Mouse (Mus musculus) gastrocnemius, postnatal 10 days (tissue): ENCODE data around the gene Ankef1. TPM values are rescaled to one million over a fixed set of nuclear protein-coding genes. Genes with fewer than 3 reads are reported as not detected.
A peak's percentile ranks its signal among the peaks of the same experiment; 100 is the strongest.

Experiments
- DNase-seq: peaks from one replicate; pipeline ENCODE4 v3.0.0; 2021; ENCODE audit warnings: mixed read lengths
- long read RNA-seq, 2 experiments: library from polyadenylated mRNA; stranded (forward); transcript quantifications; one replicate each; pipeline ENCODE4 v2.0.0; 2021
- total RNA-seq, 2 experiments: library from RNA; stranded (reverse); gene quantifications; 2 replicates each; pipeline ENCODE4 v1.2.3; 2021

The Ankef1 gene
- total RNA-seq = 1 to 10 TPM in 1 of 2 experiments, under 1 TPM in 1; 0.56 to 1.1 TPM
- long read RNA-seq, experiment 1 = 0 reads
- long read RNA-seq, experiment 2, partial matches to known transcripts = 0 of 3 reads
- long read RNA-seq, experiment 2, other reads (novel, unspliced or antisense) = 1 of 3 reads

GRCm38 (mm10) chr2:136501651-136502050, at the start of gene Ankef1:
Gene Ankef1 (plus strand): TSS chr2:136501910.
- no peak for DNase-seq

GRCm38 (mm10) chr2:136456468-136456867, 45.2 kb upstream of the Ankef1 start:
- no peak for DNase-seq

GRCm38 (mm10) chr2:136456875-136457274, 44.8 kb upstream of the Ankef1 start:
- no peak for DNase-seq

- no peak for DNase-seq
Observed at GRCm38 (mm10) chr2:136477656-136478055, 24.1 kb upstream of the Ankef1 start.

- no peak for DNase-seq
Observed at GRCm38 (mm10) chr2:136482269-136482668, 19.4 kb upstream of the Ankef1 start.

GRCm38 (mm10) chr2:136483058-136483457, 18.7 kb upstream of the Ankef1 start:
- DNase-seq = no peak

GRCm38 (mm10) chr2:136484955-136485354, 16.8 kb upstream of the Ankef1 start:
- no peak for DNase-seq

GRCm38 (mm10) chr2:136485401-136485800, 16.3 kb upstream of the Ankef1 start:
- DNase-seq = no peak

- peak; percentile 76 for DNase-seq
Observed at GRCm38 (mm10) chr2:136485815-136486619, 15.7 kb upstream of the Ankef1 start.

- no peak for DNase-seq
Observed at GRCm38 (mm10) chr2:136486986-136487385, 14.7 kb upstream of the Ankef1 start.

GRCm38 (mm10) chr2:136511073-136511472, 9.4 kb downstream of the Ankef1 start:
- no peak for DNase-seq

GRCm38 (mm10) chr2:136511756-136512155, 10.0 kb downstream of the Ankef1 start:
- no peak for DNase-seq

GRCm38 (mm10) chr2:136512802-136513201, 11.1 kb downstream of the Ankef1 start:
- no peak for DNase-seq

GRCm38 (mm10) chr2:136513806-136514205, 12.1 kb downstream of the Ankef1 start:
- no peak for DNase-seq

GRCm38 (mm10) chr2:136515501-136515900, 13.8 kb downstream of the Ankef1 start:
- DNase-seq = no peak

GRCm38 (mm10) chr2:136528937-136529336, 27.2 kb downstream of the Ankef1 start:
- DNase-seq = no peak

- peak; percentile 72 for DNase-seq
Observed at GRCm38 (mm10) chr2:136532033-136532432, 30.3 kb downstream of the Ankef1 start.

- DNase-seq = no peak
Observed at GRCm38 (mm10) chr2:136558020-136558419, 56.3 kb downstream of the Ankef1 start.

GRCm38 (mm10) chr2:136562336-136562735, 60.6 kb downstream of the Ankef1 start:
- no peak for DNase-seq

GRCm38 (mm10) chr2:136570856-136571255, 69.1 kb downstream of the Ankef1 start:
- DNase-seq = no peak

GRCm38 (mm10) chr2:136582762-136583161, 81.1 kb downstream of the Ankef1 start:
- DNase-seq = no peak

- DNase-seq = no peak
Observed at GRCm38 (mm10) chr2:136588811-136589210, 87.1 kb downstream of the Ankef1 start.

- peak; percentile 49 for DNase-seq
Observed at GRCm38 (mm10) chr2:136596451-136596850, 94.7 kb downstream of the Ankef1 start.

- DNase-seq = peak; percentile 5
Observed at GRCm38 (mm10) chr2:136598743-136599142, 97.0 kb downstream of the Ankef1 start.
